Mouse (Mus musculus): ENCODE measurements at regions not wholly inside any gene's neighbourhood (a gene's known extent, or its start where the extent isn't known, plus 50 kb on each side); places are given as distances from the start of the nearest gene placed in this dataset.

DNA sequence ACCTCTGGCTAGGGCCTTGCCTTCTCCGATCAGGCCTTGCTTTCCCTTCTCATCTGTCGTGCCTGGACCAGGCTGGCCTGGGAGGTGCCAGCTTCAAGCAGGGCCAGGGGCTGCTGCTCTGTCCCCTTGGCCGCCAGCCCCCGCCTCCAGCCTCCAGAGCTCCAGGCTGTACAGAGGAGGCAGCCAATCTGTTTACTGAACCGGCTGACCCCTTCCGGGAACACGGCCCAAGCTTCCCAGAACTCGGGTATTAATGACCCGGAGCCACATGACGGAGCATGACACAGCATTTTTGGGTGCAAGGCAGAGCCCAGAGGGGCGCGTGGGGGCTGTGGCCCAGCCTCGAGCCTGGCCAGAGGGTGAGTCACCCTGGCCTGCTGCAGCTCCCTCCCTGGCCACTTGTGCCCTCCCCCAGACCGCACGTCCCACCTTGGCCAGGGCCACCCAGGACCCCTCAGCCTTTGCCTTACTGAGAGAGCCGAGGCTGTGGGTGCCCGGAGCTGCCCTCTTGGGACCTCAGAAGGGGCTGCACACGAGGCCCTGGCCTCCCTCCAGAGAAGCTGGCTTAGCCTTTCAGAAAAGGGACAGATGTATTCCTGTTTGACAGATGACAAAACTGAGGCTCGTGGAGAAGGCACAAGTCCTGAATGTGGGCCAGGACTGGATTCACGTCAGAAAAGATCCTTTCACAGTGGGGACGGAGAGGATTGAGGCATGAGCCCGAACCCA is 75.6 kb upstream of the Tmem189 start:
- ATAC-seq (ENCODE audit: low FRiP score) (0 out of 2 replicates have a peak, but pooled peaks have one; percentile 38), DNase-seq (ENCODE audit: low spot score) (peak; percentile 47)
- no peaks in the 10 kb centered on the region for H3K36me3 ChIP-seq (ENCODE audit: control insufficient read depth, insufficient read depth, low read length)
- no peak overlapping the region for H3K4me3 ChIP-seq (ENCODE audit: low read depth, low read length)
- H3K4me2 ChIP-seq (replicated peaks; ENCODE audit: low read depth, low read length), result no peak overlapping the region
- no peaks in the 10 kb centered on the region for H3K4me1 ChIP-seq (replicated peaks; ENCODE audit: control insufficient read depth, insufficient read depth, low read length)
- no peaks in the 10 kb centered on the region for H3K9me3 ChIP-seq (ENCODE audit: control insufficient read depth, low read length)
- H3K27me3 ChIP-seq (ENCODE audit: control insufficient read depth, insufficient read depth, low read length), result no peaks in the 10 kb centered on the region
- WGBS, result 53% methylated on average over 22 of the region's 22 CpGs
- no peak overlapping the region for H3K27ac ChIP-seq (ENCODE audit: low read depth, low read length)
- no peak overlapping the region for H3K9ac ChIP-seq (ENCODE audit: low read depth, low read length)

DNA sequence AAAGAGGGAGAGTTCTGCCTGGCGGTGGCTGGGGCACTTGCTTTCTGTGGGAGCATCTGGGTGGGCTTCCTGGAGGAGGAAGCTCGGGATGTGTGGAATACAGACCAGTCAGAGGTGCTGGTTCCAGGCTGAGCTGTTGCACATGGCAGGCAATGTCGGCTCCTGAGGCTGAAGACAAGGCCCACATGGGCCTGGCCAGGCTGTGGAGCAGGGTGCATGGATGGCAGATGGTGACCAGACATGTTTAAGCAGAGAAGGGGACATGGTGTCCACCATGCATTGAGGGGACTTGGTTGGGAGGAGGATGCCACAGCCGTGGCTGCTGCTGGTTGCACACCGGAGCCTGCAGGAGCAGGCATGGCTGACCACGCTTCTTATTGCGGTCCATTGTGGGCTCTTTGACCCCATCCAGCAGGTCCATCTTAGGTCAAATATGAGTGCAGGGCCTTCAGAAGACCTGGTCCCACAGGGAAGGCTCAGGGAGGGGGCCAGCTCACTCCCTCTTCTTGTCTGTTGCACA is 74.3 kb upstream of the Tmem189 start:
- H3K4me2 ChIP-seq (replicated peaks; ENCODE audit: low read depth, low read length), result no peak overlapping the region
- H3K9ac ChIP-seq (ENCODE audit: low read depth, low read length), result no peak overlapping the region
- DNase-seq (ENCODE audit: low spot score) (no peak), ATAC-seq (ENCODE audit: low FRiP score) (no peak)
- H3K27me3 ChIP-seq (ENCODE audit: control insufficient read depth, insufficient read depth, low read length), result no peaks in the 10 kb centered on the region
- H3K36me3 ChIP-seq (ENCODE audit: control insufficient read depth, insufficient read depth, low read length), result no peaks in the 10 kb centered on the region
- H3K27ac ChIP-seq (ENCODE audit: low read depth, low read length), result no peak overlapping the region
- H3K4me3 ChIP-seq (ENCODE audit: low read depth, low read length), result no peak overlapping the region
- 91% methylated on average over 7 of the region's 7 CpGs for WGBS
- H3K9me3 ChIP-seq (ENCODE audit: control insufficient read depth, low read length), result no peaks in the 10 kb centered on the region
- no peaks in the 10 kb centered on the region for H3K4me1 ChIP-seq (replicated peaks; ENCODE audit: control insufficient read depth, insufficient read depth, low read length)

DNA sequence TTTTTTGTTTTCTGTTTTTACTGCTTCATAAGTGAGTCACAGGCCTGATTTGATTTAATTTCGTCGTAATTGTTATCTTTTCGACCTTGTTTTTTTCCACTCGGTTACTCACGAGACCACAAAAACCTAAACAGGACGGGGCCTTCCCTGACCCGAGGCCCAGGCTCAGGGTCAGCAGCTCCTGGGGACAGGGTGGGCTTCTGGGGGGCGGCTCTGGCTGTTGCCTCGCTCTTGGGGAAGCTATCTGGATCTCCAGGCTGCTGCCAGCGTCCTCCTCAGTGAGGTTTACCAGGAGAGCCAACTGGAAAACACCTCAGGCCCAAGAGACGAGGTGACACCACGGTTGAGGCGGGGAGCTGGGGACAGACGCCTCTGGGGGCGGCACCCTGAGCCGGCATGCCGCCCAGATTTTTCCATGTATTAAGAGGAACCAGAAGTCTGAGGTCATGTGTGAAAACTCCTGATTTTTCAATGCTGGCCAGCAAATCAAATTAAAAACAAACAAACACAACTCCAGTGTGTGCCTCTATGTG is 71.8 kb upstream of the Tmem189 start:
- ATAC-seq (ENCODE audit: low FRiP score), result no peak
- no peaks in the 10 kb centered on the region for H3K27me3 ChIP-seq (ENCODE audit: control insufficient read depth, insufficient read depth, low read length)
- WGBS, result 83% methylated on average over 17 of the region's 17 CpGs
- no peak overlapping the region for H3K27ac ChIP-seq (ENCODE audit: low read depth, low read length)
- H3K36me3 ChIP-seq (ENCODE audit: control insufficient read depth, insufficient read depth, low read length), result no peaks in the 10 kb centered on the region
- H3K4me2 ChIP-seq (replicated peaks; ENCODE audit: low read depth, low read length), result no peak overlapping the region
- no peak overlapping the region for H3K4me3 ChIP-seq (ENCODE audit: low read depth, low read length)
- H3K9me3 ChIP-seq (ENCODE audit: control insufficient read depth, low read length), result no peaks in the 10 kb centered on the region
- DNase-seq (ENCODE audit: low spot score), result no peak
- H3K9ac ChIP-seq (ENCODE audit: low read depth, low read length), result no peak overlapping the region
- no peaks in the 10 kb centered on the region for H3K4me1 ChIP-seq (replicated peaks; ENCODE audit: control insufficient read depth, insufficient read depth, low read length)

DNA sequence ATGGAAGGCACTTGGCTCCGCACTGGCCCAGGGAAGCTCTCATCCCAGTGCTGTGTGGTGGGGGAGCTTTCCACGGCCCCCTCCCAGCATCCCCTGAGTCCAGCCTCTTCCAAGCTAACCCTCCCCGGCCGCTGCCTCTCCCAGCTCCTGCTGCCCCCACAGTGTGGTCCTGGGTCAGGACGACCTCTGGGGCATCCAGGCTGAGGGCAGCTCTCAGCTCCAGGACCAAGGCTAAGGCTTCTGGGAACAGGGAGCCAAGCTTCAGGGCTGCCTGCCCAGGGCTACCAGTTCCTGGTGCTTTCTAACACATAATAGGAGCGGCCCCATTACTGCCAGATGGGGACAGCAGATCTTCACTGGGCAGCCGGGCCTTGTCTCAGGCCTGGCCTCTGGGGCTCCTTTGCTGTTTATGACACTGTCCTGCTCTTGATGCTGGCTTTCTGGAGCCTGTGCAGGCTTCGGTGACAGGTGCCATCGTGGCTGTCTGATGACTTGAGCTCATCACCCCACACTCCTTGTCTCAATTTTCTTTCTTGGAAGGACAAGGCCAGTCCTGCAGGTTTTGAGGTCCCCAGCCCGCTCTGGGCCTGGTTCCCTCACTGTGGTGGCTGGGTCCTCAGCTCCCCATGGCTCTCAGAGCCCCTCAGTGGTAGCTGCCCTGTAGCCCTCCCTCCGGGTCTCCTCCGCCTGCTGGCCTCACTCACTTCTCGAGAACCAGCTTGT is 71.2 kb upstream of the Tmem189 start:
- no peaks in the 10 kb centered on the region for H3K36me3 ChIP-seq (ENCODE audit: control insufficient read depth, insufficient read depth, low read length)
- no peak overlapping the region for H3K4me3 ChIP-seq (ENCODE audit: low read depth, low read length)
- H3K9ac ChIP-seq (ENCODE audit: low read depth, low read length), result no peak overlapping the region
- 77% methylated on average over 13 of the region's 13 CpGs for WGBS
- no peak for ATAC-seq (ENCODE audit: low FRiP score)
- H3K9me3 ChIP-seq (ENCODE audit: control insufficient read depth, low read length), result no peaks in the 10 kb centered on the region
- no peaks in the 10 kb centered on the region for H3K4me1 ChIP-seq (replicated peaks; ENCODE audit: control insufficient read depth, insufficient read depth, low read length)
- no peak overlapping the region for H3K4me2 ChIP-seq (replicated peaks; ENCODE audit: low read depth, low read length)
- no peak overlapping the region for H3K27ac ChIP-seq (ENCODE audit: low read depth, low read length)
- no peak for DNase-seq (ENCODE audit: low spot score)
- no peaks in the 10 kb centered on the region for H3K27me3 ChIP-seq (ENCODE audit: control insufficient read depth, insufficient read depth, low read length)

DNA sequence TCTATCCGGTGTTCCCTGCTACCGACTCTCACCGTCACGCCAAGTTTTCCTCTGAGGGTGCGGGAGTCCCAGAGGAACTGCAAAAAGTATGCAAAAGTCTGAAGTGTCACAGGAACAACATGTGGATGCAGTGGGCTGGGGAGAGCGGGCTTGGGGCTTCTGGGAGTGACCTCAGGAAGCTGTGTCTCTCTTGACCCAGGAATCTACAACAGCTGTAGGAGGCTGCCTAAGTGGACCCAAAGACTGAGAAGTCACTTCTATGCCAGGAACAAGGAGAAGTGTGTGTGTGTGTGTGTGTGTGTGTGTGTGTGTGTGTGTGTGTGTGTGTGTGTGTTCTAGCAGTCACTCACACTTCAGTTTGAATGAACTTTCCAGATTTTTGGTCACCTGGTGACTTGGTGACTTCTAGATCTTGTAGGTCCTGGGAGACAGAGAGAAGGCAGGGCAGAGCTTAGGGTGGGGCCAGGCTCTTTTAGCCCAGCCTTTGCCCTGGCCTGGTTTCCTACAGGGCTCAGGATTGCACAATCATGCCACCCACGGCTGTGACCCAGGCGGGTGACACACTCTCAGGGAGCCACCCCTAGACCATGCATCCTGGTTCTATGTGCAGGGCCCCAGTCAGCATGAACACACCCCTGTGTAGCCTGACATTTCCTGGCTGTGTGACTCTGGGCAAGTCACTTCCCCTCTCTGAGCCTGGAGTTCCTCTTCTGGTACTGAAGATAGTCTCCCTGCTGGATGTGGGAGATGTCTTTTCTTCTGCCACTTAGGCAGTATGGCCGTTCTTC is 70.2 kb upstream of the Tmem189 start:
- no peak overlapping the region for H3K4me2 ChIP-seq (replicated peaks; ENCODE audit: low read depth, low read length)
- H3K4me1 ChIP-seq (replicated peaks; ENCODE audit: control insufficient read depth, insufficient read depth, low read length), result no peaks in the 10 kb centered on the region
- no peak overlapping the region for H3K4me3 ChIP-seq (ENCODE audit: low read depth, low read length)
- no peaks in the 10 kb centered on the region for H3K9me3 ChIP-seq (ENCODE audit: control insufficient read depth, low read length)
- 87% methylated on average over 9 of the region's 9 CpGs for whole genome bisulfite sequencing
- DNase-seq (ENCODE audit: low spot score) (no peak), ATAC-seq (ENCODE audit: low FRiP score) (no peak)
- no peak overlapping the region for H3K9ac ChIP-seq (ENCODE audit: low read depth, low read length)
- no peaks in the 10 kb centered on the region for H3K27me3 ChIP-seq (ENCODE audit: control insufficient read depth, insufficient read depth, low read length)
- H3K27ac ChIP-seq (ENCODE audit: low read depth, low read length), result no peak overlapping the region
- H3K36me3 ChIP-seq (ENCODE audit: control insufficient read depth, insufficient read depth, low read length), result no peaks in the 10 kb centered on the region

DNA sequence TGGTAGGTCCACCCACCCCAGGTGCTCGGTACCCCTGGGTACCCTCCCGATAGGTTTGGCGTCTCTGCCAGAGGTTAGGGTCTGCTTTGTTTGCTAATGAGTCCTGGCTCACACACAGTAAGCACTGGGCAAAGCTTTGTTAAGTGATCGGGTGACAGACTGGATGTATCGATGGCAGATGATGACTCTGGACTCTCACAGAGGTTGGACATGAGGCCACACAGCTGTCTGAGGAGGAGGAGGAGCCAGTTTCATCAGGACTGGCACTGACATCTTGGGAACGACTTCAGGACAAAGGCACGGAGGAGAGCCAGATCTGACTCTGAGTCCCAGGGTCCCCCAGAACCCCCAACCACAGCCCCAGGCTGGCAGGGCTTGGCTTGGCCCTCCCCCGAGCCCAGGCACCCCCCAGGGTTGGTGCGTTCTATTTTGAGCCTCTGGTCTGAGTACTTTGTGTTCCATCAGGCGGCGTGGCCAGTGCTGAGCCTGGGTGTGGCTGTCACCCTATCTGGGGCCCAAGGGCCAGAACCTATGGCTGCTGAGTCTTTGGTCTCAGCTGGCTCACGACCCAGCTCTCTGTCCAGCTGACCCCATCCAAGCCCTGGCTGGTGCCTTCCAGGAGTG is 67.6 kb upstream of the Tmem189 start:
- Histone ChIP-seq H3K27me3 (ENCODE audit: control insufficient read depth, insufficient read depth, low read length) (no peaks in the 10 kb centered on the region), H3K4me3 (ENCODE audit: low read depth, low read length) (no peak overlapping the region), H3K4me2 (replicated peaks; ENCODE audit: low read depth, low read length) (no peak overlapping the region), H3K9me3 (ENCODE audit: control insufficient read depth, low read length) (no peaks in the 10 kb centered on the region), H3K4me1 (replicated peaks; ENCODE audit: control insufficient read depth, insufficient read depth, low read length) (no peaks in the 10 kb centered on the region), H3K9ac (ENCODE audit: low read depth, low read length) (no peak overlapping the region), H3K27ac (ENCODE audit: low read depth, low read length) (no peak overlapping the region), H3K36me3 (ENCODE audit: control insufficient read depth, insufficient read depth, low read length) (no peaks in the 10 kb centered on the region)
- DNase-seq (ENCODE audit: low spot score), result no peak
- WGBS, result 68% methylated on average over 12 of the region's 12 CpGs
- ATAC-seq (ENCODE audit: low FRiP score), result no peak

DNA sequence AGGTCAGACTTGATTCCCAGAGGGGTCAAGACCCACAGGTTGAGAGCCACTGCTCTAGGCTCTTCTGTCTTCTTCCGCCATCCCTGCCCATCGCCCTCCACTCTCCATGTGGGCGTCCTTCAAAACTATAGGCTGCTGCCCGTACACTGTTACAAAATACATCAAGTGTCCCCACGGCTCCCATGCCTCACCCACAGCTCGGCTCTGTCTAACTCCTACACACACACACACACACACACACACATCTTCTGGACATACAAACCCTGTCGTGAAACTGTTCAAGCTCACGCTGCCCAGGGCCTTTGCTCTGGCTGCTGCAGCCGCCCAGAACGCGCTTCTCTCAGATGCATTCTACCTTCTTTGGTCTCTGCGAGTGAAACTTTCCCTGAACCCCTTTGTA is 67.1 kb upstream of the Tmem189 start:
- Histone ChIP-seq H3K27me3 (ENCODE audit: control insufficient read depth, insufficient read depth, low read length) (no peaks in the 10 kb centered on the region), H3K36me3 (ENCODE audit: control insufficient read depth, insufficient read depth, low read length) (no peaks in the 10 kb centered on the region), H3K4me3 (ENCODE audit: low read depth, low read length) (no peak overlapping the region), H3K27ac (ENCODE audit: low read depth, low read length) (no peak overlapping the region), H3K9ac (ENCODE audit: low read depth, low read length) (no peak overlapping the region), H3K4me2 (replicated peaks; ENCODE audit: low read depth, low read length) (no peak overlapping the region), H3K4me1 (replicated peaks; ENCODE audit: control insufficient read depth, insufficient read depth, low read length) (no peaks in the 10 kb centered on the region), H3K9me3 (ENCODE audit: control insufficient read depth, low read length) (no peaks in the 10 kb centered on the region)
- no peak for DNase-seq (ENCODE audit: low spot score)
- ATAC-seq (ENCODE audit: low FRiP score), result no peak
- WGBS, result 88% methylated on average over 12 of the region's 12 CpGs

DNA sequence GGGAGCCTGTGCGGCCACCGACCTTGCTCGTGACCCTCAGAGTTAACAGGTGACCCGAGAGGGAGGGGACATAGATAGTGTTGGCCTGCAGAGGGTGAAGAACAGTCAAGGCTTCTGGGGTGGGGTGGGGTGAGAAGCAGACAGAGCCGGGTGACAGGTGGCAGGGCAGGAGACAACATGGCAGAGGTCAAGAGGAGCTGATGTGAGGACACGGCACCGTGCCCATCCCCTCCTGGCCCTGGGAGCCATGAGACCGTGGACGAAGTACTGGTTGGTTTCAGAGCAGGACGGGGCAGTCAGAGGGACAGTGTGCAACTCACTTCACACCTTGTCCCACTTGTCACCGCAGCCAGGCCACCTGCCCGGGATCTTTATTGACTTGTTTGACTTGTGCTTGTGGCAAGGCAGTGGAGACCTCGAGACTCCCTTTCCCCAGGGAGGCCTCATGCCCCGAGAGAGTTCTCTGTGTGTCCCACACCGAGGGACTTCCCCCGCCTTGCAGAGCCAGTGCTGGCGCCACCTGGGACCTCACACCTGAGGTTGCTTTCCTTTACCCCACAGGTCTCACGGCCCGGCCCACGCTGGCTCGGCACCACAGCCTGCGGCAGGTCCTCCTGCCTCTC is 65.4 kb upstream of the Tmem189 start:
- ATAC-seq (ENCODE audit: low FRiP score) (no peak), DNase-seq (ENCODE audit: low spot score) (no peak)
- H3K27ac ChIP-seq (ENCODE audit: low read depth, low read length), result no peak overlapping the region
- no peaks in the 10 kb centered on the region for H3K36me3 ChIP-seq (ENCODE audit: control insufficient read depth, insufficient read depth, low read length)
- WGBS, result 83% methylated on average over 22 of the region's 22 CpGs
- no peak overlapping the region for H3K4me2 ChIP-seq (replicated peaks; ENCODE audit: low read depth, low read length)
- H3K27me3 ChIP-seq (ENCODE audit: control insufficient read depth, insufficient read depth, low read length), result no peaks in the 10 kb centered on the region
- no peak overlapping the region for H3K9ac ChIP-seq (ENCODE audit: low read depth, low read length)
- H3K4me3 ChIP-seq (ENCODE audit: low read depth, low read length), result no peak overlapping the region
- no peaks in the 10 kb centered on the region for H3K9me3 ChIP-seq (ENCODE audit: control insufficient read depth, low read length)
- H3K4me1 ChIP-seq (replicated peaks; ENCODE audit: control insufficient read depth, insufficient read depth, low read length), result no peaks in the 10 kb centered on the region

Data from hindbrain, embryonic 11.5 days (tissue).